Mouse (Mus musculus): ENCODE measurements at regions not wholly inside any gene's neighbourhood (a gene's known extent, or its start where the extent isn't known, plus 50 kb on each side); places are given as distances from the start of the nearest gene placed in this dataset.

- TF ChIP-seq CTCF (IDR thresholded peaks at IDR 0.05; ENCODE audit: borderline replicate concordance, insufficient read depth, low read length) (no peak), POLR2A (IDR thresholded peaks at IDR 0.05; ENCODE audit: low read depth, low read length) (no peak)
Measured at GRCm38 (mm10) chr13:103602302-103602701, 172.1 kb downstream of the Srek1 start.

All from embryonic fibroblast, embryonic 13.5 days (primary cell).